Mouse (Mus musculus) left cerebral cortex, adult 11 months (tissue): ENCODE data around the gene Spc24.
"Not testable (repeated sequence)": the region's sequence is repeated elsewhere in the genome, so short reads cannot be mapped to it uniquely, and the experiment has no call there.

Experiments
- DNase-seq: peaks from one replicate; pipeline ENCODE4 v3.0.0; 2022; ENCODE audit warnings: low spot score

Gene Spc24

GRCm38 (mm10) chr9:21784517-21785307, 24.6 kb upstream of the Spc24 start:
- DNase-seq, result no peak

GRCm38 (mm10) chr9:21781657-21782468, 21.8 kb upstream of the Spc24 start:
- no peak for DNase-seq

- DNase-seq, result no peak
Observed at GRCm38 (mm10) chr9:21777726-21778125, 17.6 kb upstream of the Spc24 start.

- no peak for DNase-seq
Observed at GRCm38 (mm10) chr9:21774353-21774752, 14.2 kb upstream of the Spc24 start.

GRCm38 (mm10) chr9:21773396-21773795, 13.3 kb upstream of the Spc24 start:
- not testable (repeated sequence) for DNase-seq

GRCm38 (mm10) chr9:21769558-21770183, 9.6 kb upstream of the Spc24 start:
- no peak for DNase-seq

- DNase-seq, result no peak
Observed at GRCm38 (mm10) chr9:21768511-21769411, 8.7 kb upstream of the Spc24 start.

- no peak for DNase-seq
Observed at GRCm38 (mm10) chr9:21767896-21768295, 7.8 kb upstream of the Spc24 start.

- DNase-seq, result no peak
Observed at GRCm38 (mm10) chr9:21764084-21764999, 4.2 kb upstream of the Spc24 start.

- DNase-seq, result no peak
Observed at GRCm38 (mm10) chr9:21762135-21762534, 2.0 kb upstream of the Spc24 start.

GRCm38 (mm10) chr9:21759718-21760117, 385 bp downstream of the Spc24 start:
- no peak for DNase-seq

GRCm38 (mm10) chr9:21758576-21759529, 1.2 kb downstream of the Spc24 start:
- DNase-seq, result no peak

GRCm38 (mm10) chr9:21754516-21755321, 5.4 kb downstream of the Spc24 start:
- no peak for DNase-seq

- DNase-seq, result no peak
Observed at GRCm38 (mm10) chr9:21754003-21754402, 6.1 kb downstream of the Spc24 start.

GRCm38 (mm10) chr9:21752252-21752792, 7.8 kb downstream of the Spc24 start:
- DNase-seq, result no peak

- no peak for DNase-seq
Observed at GRCm38 (mm10) chr9:21751347-21751746, 8.8 kb downstream of the Spc24 start.

GRCm38 (mm10) chr9:21750370-21750769, 9.7 kb downstream of the Spc24 start:
- DNase-seq, result no peak

GRCm38 (mm10) chr9:21749382-21750118, 10.6 kb downstream of the Spc24 start:
- DNase-seq, result no peak
